Mouse (Mus musculus): Measurements from ENCODE around the gene Gm884.
"Not testable (repeated sequence)": the region's sequence is repeated elsewhere in the genome, so short reads cannot be mapped to it uniquely, and the experiment has no call there.

Gene Gm884

DNA sequence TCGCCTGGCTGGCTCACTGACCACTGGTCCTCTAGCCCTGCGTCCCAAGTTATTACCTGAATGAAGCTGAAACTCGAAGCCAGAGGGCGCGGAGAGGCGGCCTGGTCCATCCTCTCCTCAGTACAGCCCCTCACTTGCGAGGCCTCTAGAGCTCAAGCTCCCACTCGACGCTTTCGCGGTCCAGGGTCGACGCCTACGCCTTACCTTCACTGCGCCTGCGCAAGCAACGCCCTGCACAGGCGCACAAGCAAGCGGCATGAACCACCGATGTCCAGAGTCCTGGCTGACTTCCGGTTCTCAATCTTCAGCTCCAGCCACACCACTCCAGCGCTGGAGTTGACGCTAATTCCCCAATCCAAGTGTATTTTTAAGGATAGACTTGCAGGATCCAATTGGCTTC, 6.5 kb upstream of the Gm884 start:
- DNase-seq: no peak

DNA sequence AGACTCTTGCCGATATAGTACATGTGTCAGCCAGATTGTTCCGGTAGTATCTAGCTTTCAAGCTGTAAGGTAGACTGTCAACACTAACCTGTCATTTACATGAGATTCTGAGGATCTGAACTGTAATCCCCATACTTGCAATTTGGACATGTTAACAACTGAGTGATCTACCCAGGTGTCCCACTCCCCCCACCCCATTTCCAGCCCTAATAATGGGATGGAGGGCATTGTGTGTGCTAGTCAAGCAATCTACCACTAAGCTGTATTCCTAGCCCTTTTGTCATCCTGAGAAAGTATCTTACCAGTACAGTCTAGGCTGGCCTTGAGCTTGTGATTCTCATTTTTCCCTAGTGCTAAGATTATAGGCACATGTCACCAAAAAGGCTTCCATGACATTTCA, 10.2 kb downstream of the Gm884 start:
- no peak for DNase-seq

DNA sequence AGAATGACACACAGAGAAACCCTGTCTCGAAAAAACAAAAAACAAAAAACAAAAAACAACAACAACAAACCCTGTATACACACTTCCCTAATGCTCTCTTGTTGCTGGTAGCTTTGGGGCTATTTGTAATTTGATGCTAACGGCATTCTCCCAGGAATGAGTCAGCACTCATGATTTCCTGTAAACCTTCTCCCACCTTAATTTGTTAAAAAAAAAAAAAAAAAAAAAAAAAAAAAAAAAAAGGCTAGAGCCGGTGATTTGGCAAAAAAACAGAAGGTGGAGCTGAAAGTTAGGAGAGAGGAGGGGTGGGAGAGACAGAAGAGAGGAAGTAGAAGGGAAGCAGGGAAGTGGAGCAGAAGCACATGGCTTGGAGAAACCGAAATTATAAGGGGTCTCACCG, 14.3 kb downstream of the Gm884 start:
- DNase-seq: no peak

DNA sequence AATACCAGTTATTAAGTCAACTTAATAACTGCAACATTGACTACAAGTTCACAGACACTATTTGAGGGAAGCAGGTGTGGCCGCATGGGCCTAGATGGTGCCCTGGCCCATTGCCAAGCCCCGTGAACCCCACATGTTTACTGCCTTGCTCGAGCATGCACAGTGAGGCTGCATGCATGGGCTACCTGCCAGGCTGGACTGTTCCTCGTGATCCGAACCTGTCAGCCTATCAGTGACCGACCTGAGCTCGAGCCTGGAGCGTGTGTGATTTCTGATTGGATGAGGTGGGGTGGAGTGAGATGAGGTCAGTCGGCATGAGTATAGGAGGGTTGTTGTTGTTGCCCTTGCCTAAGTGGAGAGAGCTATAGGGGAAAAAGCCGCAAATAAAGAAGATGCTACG, 42.6 kb downstream of the Gm884 start:
- DNase-seq: no peak

DNA sequence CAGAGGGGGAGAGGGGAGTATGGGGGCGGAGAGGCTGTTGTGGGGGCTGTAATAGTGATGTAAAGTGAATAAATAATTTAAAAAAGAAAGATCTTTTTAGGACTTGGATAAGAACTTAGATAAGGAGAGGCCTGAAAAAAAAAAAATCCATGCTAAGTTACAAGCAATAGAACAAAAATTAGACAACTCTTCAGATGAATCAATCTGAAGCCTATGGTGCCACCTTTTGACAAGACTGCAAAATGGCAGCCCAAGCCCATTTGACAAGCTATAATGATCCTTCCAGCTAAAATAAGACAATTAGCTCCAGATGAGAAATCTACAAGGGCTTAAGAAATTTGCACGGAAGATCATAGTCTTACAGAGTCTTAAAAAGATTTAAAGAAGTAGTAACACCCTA, 64.9 kb downstream of the Gm884 start:
- no peak for DNase-seq

DNA sequence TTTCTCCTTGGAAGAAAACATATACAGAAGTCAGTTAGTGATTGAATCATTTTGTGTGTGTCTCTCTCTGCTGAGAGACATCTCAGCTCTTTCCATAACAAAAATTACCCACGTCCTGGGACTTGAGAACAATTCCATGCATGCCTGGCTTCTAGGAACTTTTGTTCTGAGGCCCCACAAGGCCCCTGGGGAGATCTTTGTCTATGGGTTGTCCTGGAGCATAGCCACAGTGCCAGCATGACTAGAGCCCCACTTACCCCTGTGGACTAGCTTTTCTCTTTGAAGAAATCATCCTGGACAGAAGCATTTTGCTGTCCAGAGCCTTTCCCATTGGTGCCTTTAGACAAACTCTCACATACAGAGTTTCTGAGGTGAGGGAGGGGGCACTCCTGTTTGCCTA, 86.0 kb downstream of the Gm884 start:
- DNase-seq: not testable (repeated sequence)

DNA sequence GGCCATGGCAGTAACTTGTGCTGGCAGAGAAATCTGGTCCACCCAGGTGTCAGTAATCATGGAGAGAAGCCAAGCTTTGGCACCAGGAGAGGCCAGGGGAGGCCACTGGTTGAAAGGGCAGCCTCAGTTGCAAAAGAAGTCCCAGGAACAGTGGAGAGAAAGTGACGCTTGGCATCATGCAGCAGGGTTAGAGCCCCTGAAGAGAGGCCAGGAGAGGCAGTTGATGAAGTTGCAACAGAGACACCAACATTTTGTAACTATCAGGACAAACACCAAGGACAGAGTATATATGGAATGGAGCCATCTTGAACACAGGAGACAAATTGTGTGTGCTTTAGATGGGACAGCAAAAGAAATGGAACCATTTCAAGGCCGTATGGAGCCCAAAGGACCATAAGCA, 108.8 kb downstream of the Gm884 start:
- DNase-seq: no peak

DNA sequence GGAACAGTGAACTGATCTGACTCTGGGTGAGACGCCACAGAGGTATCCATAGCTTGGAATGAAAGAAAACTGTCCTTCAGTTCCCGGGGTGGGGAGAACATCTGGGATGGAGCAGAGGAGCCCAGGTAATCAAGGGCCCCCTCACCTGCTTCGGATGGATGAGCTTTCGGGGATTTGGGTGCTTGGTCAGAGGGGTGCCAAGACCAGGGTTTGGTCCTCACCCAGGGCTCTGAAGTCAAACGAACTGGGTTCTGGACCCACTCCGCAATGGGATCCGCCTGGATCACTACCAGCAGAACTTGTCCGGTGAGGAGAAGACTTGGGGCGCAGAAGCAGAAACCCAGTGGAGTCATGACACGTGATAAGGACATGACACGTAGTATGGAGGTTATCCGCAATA, 116.4 kb downstream of the Gm884 start, which contains the start of gene Lrrc37a:
Gene Lrrc37a, minus strand, starts transcription at position 101 of the 400 bp plus-strand sequence.
- DNase-seq: no peak
